Mouse (Mus musculus) liver, embryonic 16.5 days (tissue): ENCODE results near the gene Pcgf5. TPM values are rescaled to one million over a fixed set of nuclear protein-coding genes. Genes with fewer than 3 reads are reported as not detected.
"Not testable (repeated sequence)": the region's sequence is repeated elsewhere in the genome, so short reads cannot be mapped to it uniquely, and the experiment has no call there.

Experiments
- ATAC-seq: fragments of 200-750 bp; cut with Nextera tagmentation; 2 replicates; pipeline ENCODE4 v1.8.0; 2017; ENCODE audit warnings: low read depth, mild to moderate bottlenecking, moderate number of reproducible peaks, moderate library complexity
- H3K27ac ChIP-seq: fragments of 300-500 bp; sonication (generic); 2 replicates; pipeline ENCODE4 v1.5.1; 2014; ENCODE audit warnings: mild to moderate bottlenecking, low read length
- H3K27me3 ChIP-seq: fragments of 300-500 bp; sonication (generic); 2 replicates; pipeline ENCODE4 v1.6.1; 2014; ENCODE audit warnings: low read depth, low read length, mixed read lengths; ENCODE audit not compliant: control insufficient read depth, insufficient read depth
- H3K36me3 ChIP-seq: fragments of 300-500 bp; sonication (generic); 2 replicates; pipeline ENCODE4 v1.6.1; 2014; ENCODE audit warnings: mild to moderate bottlenecking; ENCODE audit not compliant: control insufficient read depth, insufficient read depth
- H3K4me1 ChIP-seq: fragments of 300-500 bp; sonication (generic); 2 replicates; pipeline ENCODE4 v1.6.1; 2014; ENCODE audit warnings: low read depth, low read length, mixed read lengths; ENCODE audit not compliant: control insufficient read depth
- H3K4me2 ChIP-seq: fragments of 300-500 bp; sonication (generic); 2 replicates; pipeline ENCODE4 v1.6.1; 2014; ENCODE audit warnings: low read depth, low read length, mixed read lengths
- H3K4me3 ChIP-seq: fragments of 300-500 bp; sonication (generic); 2 replicates; pipeline ENCODE4 v1.5.1; 2014; ENCODE audit warnings: low read depth, mild to moderate bottlenecking, low read length
- H3K9ac ChIP-seq: fragments of 300-500 bp; sonication (generic); 2 replicates; pipeline ENCODE4 v1.6.1; 2014; ENCODE audit warnings: low read depth, low read length
- H3K9me3 ChIP-seq: fragments of 300-500 bp; sonication (generic); replicated peaks from 2 replicates; pipeline ENCODE4 v1.6.1; 2016; ENCODE audit warnings: low read length; ENCODE audit not compliant: control insufficient read depth
- WGBS: fragments of 180-500 bp; shearing (Covaris S2); extraction: QIAGEN DNeasy Blood & Tissue Kit; methylation state at CpG from one replicate; pipeline ENCODE4 v1.1.7; 2014; ENCODE audit not compliant: insufficient replicate concordance; 5-methylcytosine and 5-hydroxymethylcytosine counted together
- polyA plus RNA-seq: library from polyadenylated mRNA; unstranded; fragments of >200 nt; fragmentation: Nextera tagmentation; extraction: Ambion mirVana; gene quantifications from 2 replicates; pipeline ENCODE4 v1.2.1, GENCODE M21; 2015

Pcgf5 gene
- polyA plus RNA-seq, 1 experiment from 2014 or later, result 16.6 TPM

DNA sequence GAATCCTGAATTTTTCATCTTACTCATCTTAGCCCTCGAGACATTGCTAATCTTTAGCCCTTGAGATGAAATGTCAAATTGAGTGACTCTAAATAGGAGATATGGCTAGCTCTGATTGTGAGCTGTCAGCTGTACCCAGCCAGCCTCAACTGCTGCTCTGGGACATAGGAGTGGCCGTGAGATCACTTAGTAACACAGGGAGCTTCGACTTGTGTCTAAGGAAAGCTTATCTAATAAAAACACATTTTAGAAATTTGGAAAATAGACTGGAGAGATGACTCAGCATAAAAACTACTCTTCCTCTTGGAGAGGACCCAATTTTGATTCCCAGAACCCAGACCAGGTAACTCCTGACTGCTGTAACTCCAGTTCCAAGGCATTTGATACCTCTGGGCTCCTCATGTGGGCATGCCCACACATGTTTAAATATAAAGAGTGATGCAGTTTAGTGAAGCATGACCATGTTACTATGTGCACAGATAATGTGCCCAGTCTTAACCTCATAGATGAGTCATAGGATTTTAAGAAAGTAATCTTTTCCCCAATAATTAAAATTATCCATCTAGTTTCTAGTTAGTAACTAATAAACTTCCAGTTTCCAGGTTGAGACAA lies 103.0 kb downstream of the Pcgf5 start:
- Histone ChIP-seq H3K4me3 (no peak overlapping the region), H3K36me3 (no peaks in the 10 kb centered on the region; the same call in 1 of the 2 replicates), H3K27ac (peak overlapping the region; percentile 92), H3K27me3 (no peaks in the 10 kb centered on the region), H3K4me1 (peaks cover 25% of the 10 kb centered on the region), H3K4me2 (peak overlapping the region; percentile 34; the same call in 1 of the 2 replicates), H3K9me3 (no peaks in the 10 kb centered on the region), H3K9ac (no peak overlapping the region)
- ATAC-seq, result peak; percentile 98
- WGBS, result 25% methylated on average over 3 of the region's 3 CpGs

DNA sequence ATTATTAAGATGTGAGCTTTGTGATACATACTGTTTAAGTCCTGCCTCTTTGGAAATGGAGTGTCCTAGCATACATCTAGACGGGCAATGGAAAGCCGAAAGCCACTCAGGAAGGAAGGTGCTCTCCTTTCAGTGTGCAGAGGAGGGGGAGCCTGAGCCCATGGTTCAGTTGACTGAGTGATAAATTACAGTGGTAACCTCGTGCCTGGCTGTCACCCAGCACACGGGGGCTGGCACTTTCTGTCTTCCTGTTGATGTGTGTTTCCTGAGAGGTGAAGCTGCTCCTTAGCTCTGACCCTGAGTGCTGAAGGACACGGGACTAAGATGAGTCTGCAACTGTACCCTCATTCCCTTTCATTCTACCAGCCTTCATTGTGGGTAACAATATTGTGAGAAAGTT lies 103.6 kb downstream of the Pcgf5 start:
- 33% methylated on average over 5 of the region's 5 CpGs for WGBS
- Histone ChIP-seq H3K4me3 (no peak overlapping the region), H3K36me3 (no peaks in the 10 kb centered on the region), H3K4me2 (0 out of 2 replicates have a peak overlapping the region, but pooled peaks have one; percentile 5), H3K4me1 (peaks cover 26% of the 10 kb centered on the region), H3K9ac (peak overlapping the region; percentile 38), H3K27me3 (no peaks in the 10 kb centered on the region), H3K9me3 (no peaks in the 10 kb centered on the region), H3K27ac (peak overlapping the region; percentile 87)
- no peak for ATAC-seq

DNA sequence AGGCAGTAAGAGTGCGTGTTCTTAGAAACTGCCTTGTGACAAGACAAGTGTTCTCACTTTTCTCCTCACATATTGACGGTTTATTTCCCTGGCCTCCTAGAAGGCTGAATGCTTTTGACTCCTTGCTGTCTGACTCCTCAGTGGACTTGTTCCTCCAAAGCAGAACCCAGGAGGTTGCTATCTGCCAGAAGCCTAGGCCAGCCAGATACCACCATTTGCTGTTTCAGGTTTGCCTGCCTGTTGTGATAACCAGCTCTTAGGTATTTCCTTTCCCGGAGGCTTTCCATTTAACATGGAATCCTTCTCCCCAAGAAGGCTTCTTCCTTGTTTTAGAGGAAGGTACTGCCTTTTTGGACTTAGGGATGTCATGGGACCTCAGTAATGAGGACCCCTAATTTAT lies 104.1 kb downstream of the Pcgf5 start:
- H3K9ac ChIP-seq, result peak overlapping the region; percentile 38
- not testable (repeated sequence) for H3K36me3 ChIP-seq, H3K9me3 ChIP-seq, H3K4me3 ChIP-seq, H3K27me3 ChIP-seq
- WGBS, result 57% methylated on average over 3 of the region's 3 CpGs
- peaks cover 29% of the 10 kb centered on the region for H3K4me1 ChIP-seq
- H3K4me2 ChIP-seq, result 0 out of 2 replicates have a peak overlapping the region, but pooled peaks have one; percentile 5
- peak overlapping the region; percentile 87 for H3K27ac ChIP-seq
- peak; percentile 58 for ATAC-seq

DNA sequence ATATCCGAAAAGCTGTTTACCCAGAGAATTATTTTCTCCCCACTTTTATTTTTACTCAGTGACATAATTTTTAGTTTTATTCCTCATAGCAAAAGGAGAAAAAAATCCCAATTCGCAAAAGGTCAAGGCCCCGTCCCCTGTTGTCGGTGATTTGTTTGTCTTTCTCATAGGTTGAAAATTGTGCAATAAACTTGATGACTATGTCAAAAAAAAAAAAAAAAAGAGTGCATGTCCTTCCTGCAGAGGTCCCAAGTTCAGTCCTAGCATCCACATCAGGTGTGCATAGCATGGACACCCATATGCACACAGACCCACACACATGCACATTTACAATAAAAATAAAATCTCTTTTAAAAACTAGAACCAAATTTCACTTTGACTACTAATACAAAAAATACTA lies 105.3 kb downstream of the Pcgf5 start:
- no peaks in the 10 kb centered on the region for H3K27me3 ChIP-seq
- peaks cover 29% of the 10 kb centered on the region for H3K4me1 ChIP-seq
- 76% methylated on average over 4 of the region's 4 CpGs for WGBS
- no peak overlapping the region for H3K9ac ChIP-seq
- no peak for ATAC-seq
- no peaks in the 10 kb centered on the region for H3K36me3 ChIP-seq
- H3K4me2 ChIP-seq, result no peak overlapping the region
- H3K4me3 ChIP-seq, result no peak overlapping the region
- H3K27ac ChIP-seq, result no peak overlapping the region
- H3K9me3 ChIP-seq, result no peaks in the 10 kb centered on the region

DNA sequence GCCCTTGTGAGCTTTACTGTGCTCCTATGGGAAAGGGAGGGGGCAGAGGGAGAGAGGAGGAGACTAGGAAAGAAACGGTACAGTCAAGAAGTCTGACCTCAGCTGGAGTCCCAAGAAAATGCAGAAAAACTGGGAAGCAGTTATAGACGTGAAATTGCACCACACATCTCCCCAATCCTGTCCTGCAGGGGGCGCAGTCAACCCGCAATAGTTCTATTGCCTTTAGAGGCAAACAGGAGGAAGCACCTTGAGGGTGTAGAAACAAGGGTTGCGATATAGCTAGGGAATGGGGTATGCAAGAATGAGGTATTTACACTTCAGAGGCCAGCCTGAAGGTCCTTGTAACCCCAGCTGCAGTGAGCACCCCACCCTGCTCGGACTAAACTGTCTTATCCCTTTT lies 122.0 kb downstream of the Pcgf5 start:
- 7% methylated on average over 6 of the region's 6 CpGs for WGBS
- Histone ChIP-seq H3K27me3 (no peaks in the 10 kb centered on the region), H3K4me1 (no peaks in the 10 kb centered on the region; the same call in 1 of the 2 replicates), H3K4me2 (no peak overlapping the region), H3K4me3 (no peak overlapping the region), H3K9ac (no peak overlapping the region), H3K27ac (no peak overlapping the region), H3K9me3 (no peaks in the 10 kb centered on the region), H3K36me3 (no peaks in the 10 kb centered on the region)
- no peak for ATAC-seq

DNA sequence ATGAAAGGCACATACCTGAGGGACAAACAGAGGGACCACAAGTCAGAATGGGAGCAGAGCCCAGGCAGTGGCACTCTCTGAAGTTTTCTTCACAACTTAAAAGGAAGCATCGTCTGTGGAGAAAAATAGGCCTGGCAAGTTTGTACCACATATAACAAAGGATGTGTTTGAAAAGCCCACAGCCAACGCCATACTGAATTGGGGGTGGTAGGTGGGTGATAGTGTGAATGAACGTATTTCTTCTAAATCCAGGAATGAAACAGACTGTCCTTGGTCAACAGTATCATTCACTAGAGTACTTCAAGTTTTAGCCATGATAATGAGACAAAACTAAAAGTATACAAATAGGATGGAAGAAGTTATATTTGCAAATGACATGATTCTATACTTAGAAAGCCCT lies 123.2 kb downstream of the Pcgf5 start:
- H3K27me3 ChIP-seq, result no peaks in the 10 kb centered on the region
- WGBS, result 63% methylated on average over 3 of the region's 3 CpGs
- H3K4me3 ChIP-seq, result no peak overlapping the region
- H3K9me3 ChIP-seq, result no peaks in the 10 kb centered on the region
- no peaks in the 10 kb centered on the region for H3K36me3 ChIP-seq
- no peak overlapping the region for H3K27ac ChIP-seq
- H3K9ac ChIP-seq, result no peak overlapping the region
- H3K4me2 ChIP-seq, result no peak overlapping the region
- H3K4me1 ChIP-seq, result no peaks in the 10 kb centered on the region; the same call in 1 of the 2 replicates
- no peak for ATAC-seq

DNA sequence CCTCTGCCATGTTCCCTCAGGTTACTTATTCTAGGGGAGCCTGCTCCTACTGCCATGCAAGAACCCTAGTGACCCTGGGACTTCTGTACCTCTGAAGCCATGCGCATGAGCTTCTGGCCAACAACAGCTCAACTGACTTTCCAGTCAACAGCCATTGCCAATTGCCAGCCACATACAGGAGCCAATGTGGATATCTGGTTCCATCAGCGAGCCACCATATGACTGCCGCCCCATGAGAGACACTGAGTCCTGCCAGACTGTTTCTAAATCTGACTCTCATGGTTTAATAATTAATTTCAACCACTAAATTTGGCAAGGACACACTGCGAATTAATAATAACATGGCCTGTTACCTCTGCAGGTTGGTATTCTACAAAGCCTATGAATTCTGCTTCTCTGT lies 128.5 kb downstream of the Pcgf5 start:
- H3K27ac ChIP-seq, result no peak overlapping the region
- no peaks in the 10 kb centered on the region for H3K36me3 ChIP-seq
- H3K27me3 ChIP-seq, result no peaks in the 10 kb centered on the region
- H3K9me3 ChIP-seq, result no peaks in the 10 kb centered on the region
- H3K4me3 ChIP-seq, result no peak overlapping the region
- no peak overlapping the region for H3K9ac ChIP-seq
- no peak overlapping the region for H3K4me2 ChIP-seq
- ATAC-seq, result no peak
- no peaks in the 10 kb centered on the region for H3K4me1 ChIP-seq
- WGBS, result 74% methylated on average over 4 of the region's 4 CpGs

DNA sequence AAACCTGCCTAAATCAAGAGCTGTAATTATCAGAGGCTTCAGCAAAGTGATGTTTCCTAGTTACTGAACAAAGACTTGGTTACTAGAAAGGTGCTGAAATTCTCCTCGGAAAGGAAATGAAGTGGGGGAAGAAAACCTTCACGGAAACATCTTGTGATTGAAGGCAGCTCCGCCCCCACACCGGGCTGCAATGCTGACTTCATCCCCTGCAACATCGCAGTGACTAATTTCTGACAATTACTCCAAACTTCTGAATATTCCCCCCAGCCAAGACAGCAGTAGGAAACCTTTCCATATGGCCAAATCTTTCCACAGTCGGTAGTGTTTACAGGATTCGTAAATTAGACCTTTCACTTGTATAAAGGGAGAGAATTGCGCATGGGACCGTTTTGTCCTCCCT lies 129.0 kb downstream of the Pcgf5 start:
- no peaks in the 10 kb centered on the region for H3K27me3 ChIP-seq
- no peak overlapping the region for H3K4me3 ChIP-seq
- H3K4me2 ChIP-seq, result no peak overlapping the region
- 41% methylated on average over 9 of the region's 9 CpGs for WGBS
- no peaks in the 10 kb centered on the region for H3K4me1 ChIP-seq
- H3K27ac ChIP-seq, result no peak overlapping the region
- no peaks in the 10 kb centered on the region for H3K9me3 ChIP-seq
- H3K36me3 ChIP-seq, result no peaks in the 10 kb centered on the region
- no peak for ATAC-seq
- no peak overlapping the region for H3K9ac ChIP-seq

DNA sequence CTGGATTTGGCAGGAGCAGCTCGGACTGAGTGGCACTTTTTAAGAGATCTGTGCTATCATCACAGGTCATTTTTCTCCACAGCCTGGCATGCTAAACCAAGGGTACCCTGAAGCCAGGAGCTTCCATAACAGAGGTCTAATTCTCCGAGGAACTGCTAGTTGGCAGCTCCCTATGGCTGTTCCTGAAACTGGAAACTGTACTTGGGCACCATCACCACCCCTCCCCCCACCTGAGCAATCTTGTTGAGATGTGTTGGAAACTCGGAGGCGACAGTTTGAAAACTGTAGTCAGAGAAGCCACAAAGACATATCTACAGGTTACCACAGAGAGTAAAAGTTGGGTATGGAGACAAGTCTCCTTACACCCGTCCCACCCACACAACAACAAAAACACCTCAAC lies 129.6 kb downstream of the Pcgf5 start:
- no peak for ATAC-seq
- H3K27ac ChIP-seq, result no peak overlapping the region
- no peaks in the 10 kb centered on the region for H3K36me3 ChIP-seq
- 39% methylated on average over 5 of the region's 5 CpGs for WGBS
- H3K27me3 ChIP-seq, result no peaks in the 10 kb centered on the region
- no peaks in the 10 kb centered on the region for H3K9me3 ChIP-seq
- H3K4me1 ChIP-seq, result no peaks in the 10 kb centered on the region
- no peak overlapping the region for H3K9ac ChIP-seq
- no peak overlapping the region for H3K4me2 ChIP-seq
- H3K4me3 ChIP-seq, result no peak overlapping the region
